Mouse (Mus musculus) lung, embryonic 14.5 days (tissue): ENCODE results near the gene Rpa2. TPM values are rescaled to one million over a fixed set of nuclear protein-coding genes. Genes with fewer than 3 reads are reported as not detected.
"Not testable (repeated sequence)": the region's sequence is repeated elsewhere in the genome, so short reads cannot be mapped to it uniquely, and the experiment has no call there.

Experiments used
- ATAC-seq: fragments of 200-750 bp; cut with Nextera tagmentation; 2 replicates; pipeline ENCODE4 v1.8.0; 2017; ENCODE audit warnings: mild to moderate bottlenecking, moderate TSS enrichment, moderate library complexity; ENCODE audit not compliant: insufficient read depth
- DNase-seq: peaks from one replicate; pipeline ENCODE4 v3.0.0-alpha.2; 2015
- H3K27ac ChIP-seq: fragments of 300-500 bp; sonication (generic); 2 replicates; pipeline ENCODE4 v1.5.1; 2014; ENCODE audit warnings: low read depth, mild to moderate bottlenecking, moderate library complexity
- H3K27me3 ChIP-seq: fragments of 300-500 bp; sonication (generic); 2 replicates; pipeline ENCODE4 v1.6.1; 2014; ENCODE audit warnings: low read length, control low read depth; ENCODE audit not compliant: insufficient read depth
- H3K36me3 ChIP-seq: fragments of 300-500 bp; sonication (generic); 2 replicates; pipeline ENCODE4 v1.6.1; 2014; ENCODE audit warnings: control low read depth; ENCODE audit not compliant: insufficient read depth
- H3K4me1 ChIP-seq: fragments of 300-500 bp; sonication (generic); 2 replicates; pipeline ENCODE4 v1.6.1; 2014; ENCODE audit warnings: antibody characterized with exemption, control low read depth; ENCODE audit not compliant: insufficient read depth
- H3K4me2 ChIP-seq: fragments of 300-500 bp; sonication (generic); 2 replicates; pipeline ENCODE4 v1.6.1; 2014; ENCODE audit warnings: mild to moderate bottlenecking
- H3K4me3 ChIP-seq: fragments of 300-500 bp; sonication (generic); 2 replicates; pipeline ENCODE4 v1.5.1; 2014; ENCODE audit warnings: low read depth, low read length
- H3K9ac ChIP-seq: fragments of 300-500 bp; sonication (generic); 2 replicates; pipeline ENCODE4 v1.6.1; 2014
- H3K9me3 ChIP-seq: fragments of 300-500 bp; sonication (generic); 2 replicates; pipeline ENCODE4 v1.6.1; 2016; ENCODE audit warnings: low read depth, low read length, control low read depth
- CTCF ChIP-seq: IDR thresholded peaks from 2 replicates; pipeline ENCODE4 v1.5.1; 2016; ENCODE audit warnings: antibody characterized with exemption, low read depth
- WGBS: fragments of 180-500 bp; shearing (Covaris S2); extraction: QIAGEN DNeasy Blood & Tissue Kit; methylation state at CpG from one replicate; pipeline ENCODE4 v1.1.7; 2014; 5-methylcytosine and 5-hydroxymethylcytosine counted together
- polyA plus RNA-seq: library from polyadenylated mRNA; unstranded; fragments of >200 nt; fragmentation: Nextera tagmentation; extraction: Ambion mirVana; gene quantifications from 2 replicates; pipeline ENCODE4 v1.2.1, GENCODE M21; 2014

The Rpa2 gene
- polyA plus RNA-seq, 1 experiment from 2014 or later = 129 TPM

- no peak for ATAC-seq
- no peak overlapping the region for H3K4me3 ChIP-seq
- no peaks in the 10 kb centered on the region for H3K9me3 ChIP-seq
- no peaks in the 10 kb centered on the region for H3K36me3 ChIP-seq
- 64% methylated on average over 4 of the region's 4 CpGs for WGBS
- no peak for TF ChIP-seq CTCF
- peaks cover 15% of the 10 kb centered on the region; the same call in 1 of the 2 replicates for H3K27me3 ChIP-seq
- DNase-seq = no peak
- no peak overlapping the region for H3K27ac ChIP-seq
- no peak overlapping the region for H3K9ac ChIP-seq
- 0 out of 2 replicates have a peak, but pooled peaks cover 5% of the 10 kb centered on the region for H3K4me1 ChIP-seq
- no peak overlapping the region for H3K4me2 ChIP-seq
These were observed 29.9 kb downstream of the Rpa2 start for GRCm38 (mm10) chr4:132798028-132798427.

DNA sequence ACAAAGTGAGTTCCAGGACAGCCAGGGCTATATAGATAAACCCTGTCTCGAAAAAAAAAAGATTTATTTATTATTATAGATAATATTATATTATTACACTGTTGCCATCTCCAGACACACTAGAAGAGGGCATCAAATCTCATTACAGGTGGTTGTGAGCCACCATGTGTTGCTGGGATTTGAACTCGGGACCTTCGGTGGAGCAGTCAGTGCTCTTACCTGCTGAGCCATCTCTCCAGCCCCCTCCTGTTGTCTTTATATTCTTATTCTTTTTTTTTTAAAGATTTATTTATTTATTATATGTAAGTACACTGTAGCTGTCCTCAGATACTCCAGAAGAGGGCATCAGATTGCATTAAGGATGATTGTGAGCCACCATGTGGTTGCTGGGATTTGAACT, 30.5 kb downstream of the Rpa2 start:
- not testable (repeated sequence) for H3K4me1 ChIP-seq, H3K4me3 ChIP-seq, H3K9ac ChIP-seq, H3K9me3 ChIP-seq, ATAC-seq, DNase-seq, H3K36me3 ChIP-seq, H3K4me2 ChIP-seq, H3K27ac ChIP-seq
- 80% methylated on average over 3 of the region's 3 CpGs for WGBS
- H3K27me3 ChIP-seq = peaks cover 15% of the 10 kb centered on the region; the same call in 1 of the 2 replicates

GRCm38 (mm10) chr4:132799845-132800244, 31.7 kb downstream of the Rpa2 start:
- Histone ChIP-seq H3K27me3 (peaks cover 8% of the 10 kb centered on the region; the same call in 1 of the 2 replicates), H3K4me3 (no peak overlapping the region), H3K4me2 (no peak overlapping the region), H3K27ac (no peak overlapping the region), H3K9me3 (no peaks in the 10 kb centered on the region), H3K9ac (no peak overlapping the region), H3K4me1 (0 out of 2 replicates have a peak, but pooled peaks cover 5% of the 10 kb centered on the region), H3K36me3 (no peaks in the 10 kb centered on the region)
- DNase-seq (no peak), ATAC-seq (no peak)
- TF ChIP-seq CTCF = no peak
- 86% methylated on average over 4 of the region's 4 CpGs for WGBS

- H3K9me3 ChIP-seq = no peaks in the 10 kb centered on the region
These were observed 33.3 kb downstream of the Rpa2 start for GRCm38 (mm10) chr4:132801176-132802077.

GRCm38 (mm10) chr4:132802171-132802637, 34.1 kb downstream of the Rpa2 start:
- Histone ChIP-seq H3K27ac (peak overlapping the region; percentile 58; the same call in 1 of the 2 replicates), H3K36me3 (no peaks in the 10 kb centered on the region), H3K9ac (no peak overlapping the region), H3K27me3 (no peaks in the 10 kb centered on the region), H3K9me3 (no peaks in the 10 kb centered on the region), H3K4me2 (0 out of 2 replicates have a peak overlapping the region, but pooled peaks have one; percentile 20), H3K4me1 (no peaks in the 10 kb centered on the region), H3K4me3 (no peak overlapping the region)
- TF ChIP-seq CTCF = no peak
- no peak for ATAC-seq
- DNase-seq = peak; percentile 55
- 56% methylated on average over 16 of the region's 16 CpGs for WGBS

More at GRCm38 (mm10) chr4:132801176-132802077, 33.3 kb downstream of the Rpa2 start:
- DNase-seq = no peak
- ATAC-seq = no peak
- Histone ChIP-seq H3K9ac (no peak overlapping the region), H3K4me1 (no peaks in the 10 kb centered on the region), H3K27ac (0 out of 2 replicates have a peak overlapping the region, but pooled peaks have one; percentile 58), H3K4me3 (no peak overlapping the region), H3K4me2 (0 out of 2 replicates have a peak overlapping the region, but pooled peaks have one; percentile 20), H3K27me3 (0 out of 2 replicates have a peak, but pooled peaks cover 3% of the 10 kb centered on the region), H3K36me3 (no peaks in the 10 kb centered on the region)
- WGBS = 75% methylated on average over 18 of the region's 18 CpGs
- no peak for TF ChIP-seq CTCF

GRCm38 (mm10) chr4:132803212-132803611, 35.1 kb downstream of the Rpa2 start:
- 85% methylated on average over 5 of the region's 5 CpGs for WGBS
- no peak for DNase-seq

DNA sequence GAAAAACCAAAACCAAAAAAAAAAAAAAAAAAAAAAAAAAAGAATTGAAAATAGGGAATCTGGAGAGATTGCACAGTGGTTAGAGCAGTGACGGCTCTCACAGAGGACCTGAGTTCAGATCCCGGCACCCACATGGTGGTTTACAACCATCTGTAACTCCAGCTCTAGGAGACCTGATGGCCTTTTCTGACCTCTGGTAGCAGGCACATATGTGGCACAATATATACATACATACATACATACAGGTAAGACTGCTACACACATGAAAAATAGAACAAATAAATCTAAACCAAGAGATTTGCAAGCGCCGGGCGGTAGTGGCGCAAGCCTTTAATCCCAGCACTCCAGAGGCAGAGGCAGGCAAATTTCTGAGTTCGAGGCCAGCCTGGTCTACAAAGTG, 35.7 kb downstream of the Rpa2 start:
- TF ChIP-seq CTCF = no peak
- Histone ChIP-seq H3K9ac (no peak overlapping the region), H3K27ac (no peak overlapping the region), H3K9me3 (no peaks in the 10 kb centered on the region), H3K4me1 (no peaks in the 10 kb centered on the region), H3K36me3 (no peaks in the 10 kb centered on the region), H3K27me3 (no peaks in the 10 kb centered on the region), H3K4me2 (no peak overlapping the region), H3K4me3 (no peak overlapping the region)
- no peak for ATAC-seq
- WGBS = 96% methylated on average over 7 of the region's 7 CpGs
- DNase-seq = no peak

More at GRCm38 (mm10) chr4:132803212-132803611, 35.1 kb downstream of the Rpa2 start:
- no peak for ATAC-seq
- Histone ChIP-seq H3K27ac (no peak overlapping the region), H3K4me3 (no peak overlapping the region), H3K27me3 (no peaks in the 10 kb centered on the region), H3K9ac (no peak overlapping the region), H3K4me2 (no peak overlapping the region), H3K9me3 (no peaks in the 10 kb centered on the region), H3K4me1 (no peaks in the 10 kb centered on the region), H3K36me3 (no peaks in the 10 kb centered on the region)
- TF ChIP-seq CTCF = no peak
